Mouse (Mus musculus) hindbrain, embryonic 11.5 days (tissue): Measurements from ENCODE around the gene Prkca. TPM values are rescaled to one million over a fixed set of nuclear protein-coding genes. Genes with fewer than 3 reads are reported as not detected.

Source experiments
- ATAC-seq: fragments of 200-750 bp; cut with Nextera tagmentation; 2 replicates; pipeline ENCODE4 v1.8.0; 2017; ENCODE audit warnings: mild to moderate bottlenecking, moderate TSS enrichment, moderate library complexity; ENCODE audit not compliant: low FRiP score
- DNase-seq: peaks from one replicate; pipeline ENCODE4 v3.0.0-alpha.2; 2015; ENCODE audit warnings: low spot score
- H3K27ac ChIP-seq: fragments of 300-500 bp; sonication (generic); 2 replicates; pipeline ENCODE4 v1.5.1; 2014; ENCODE audit warnings: mild to moderate bottlenecking, low read depth, low read length
- H3K27me3 ChIP-seq: fragments of 300-500 bp; sonication (generic); 2 replicates; pipeline ENCODE4 v1.6.1; 2014; ENCODE audit warnings: mild to moderate bottlenecking, low read length, moderate library complexity, mixed read lengths; ENCODE audit not compliant: control insufficient read depth, insufficient read depth
- H3K36me3 ChIP-seq: fragments of 300-500 bp; sonication (generic); 2 replicates; pipeline ENCODE4 v1.6.1; 2014; ENCODE audit warnings: mild to moderate bottlenecking, low read length, moderate library complexity, mixed read lengths; ENCODE audit not compliant: control insufficient read depth, insufficient read depth
- H3K4me1 ChIP-seq: fragments of 300-500 bp; sonication (generic); replicated peaks from 2 replicates; pipeline ENCODE4 v1.6.1; 2014; ENCODE audit warnings: low read length, mixed read lengths; ENCODE audit not compliant: control insufficient read depth, insufficient read depth
- H3K4me2 ChIP-seq: fragments of 300-500 bp; sonication (generic); replicated peaks from 2 replicates; pipeline ENCODE4 v1.6.1; 2014; ENCODE audit warnings: mild to moderate bottlenecking, low read depth, low read length
- H3K4me3 ChIP-seq: fragments of 300-500 bp; sonication (generic); 2 replicates; pipeline ENCODE4 v1.5.1; 2014; ENCODE audit warnings: low read depth, low read length
- H3K9ac ChIP-seq: fragments of 300-500 bp; sonication (generic); 2 replicates; pipeline ENCODE4 v1.6.1; 2014; ENCODE audit warnings: low read depth, low read length
- H3K9me3 ChIP-seq: fragments of 300-500 bp; sonication (generic); 2 replicates; pipeline ENCODE4 v1.6.1; 2016; ENCODE audit warnings: low read length; ENCODE audit not compliant: control insufficient read depth
- WGBS: fragments of 180-500 bp; shearing (Covaris S2); extraction: QIAGEN DNeasy Blood & Tissue Kit; methylation state at CpG from one replicate; pipeline ENCODE4 v1.1.7; 2014; 5-methylcytosine and 5-hydroxymethylcytosine counted together
- polyA plus RNA-seq: library from polyadenylated mRNA; unstranded; fragments of >200 nt; fragmentation: Nextera tagmentation; extraction: Ambion mirVana; gene quantifications from 2 replicates; pipeline ENCODE4 v1.2.1, GENCODE M21; 2014

Prkca gene
- polyA plus RNA-seq, 1 experiment from 2014 or later = 4.1 TPM

- WGBS = 86% methylated on average over 10 of the region's 10 CpGs
- Histone ChIP-seq H3K4me1 (no peaks in the 10 kb centered on the region), H3K36me3 (no peaks in the 10 kb centered on the region), H3K4me2 (no peak overlapping the region), H3K27ac (no peak overlapping the region), H3K9me3 (no peaks in the 10 kb centered on the region), H3K4me3 (no peak overlapping the region), H3K27me3 (no peaks in the 10 kb centered on the region), H3K9ac (no peak overlapping the region)
- ATAC-seq (no peak), DNase-seq (no peak)
Observed at GRCm38 (mm10) chr11:108299913-108300312, 43.8 kb downstream of the Prkca start.

- H3K4me3 ChIP-seq = no peak overlapping the region
- no peak for ATAC-seq
- no peaks in the 10 kb centered on the region for H3K36me3 ChIP-seq
- no peaks in the 10 kb centered on the region for H3K9me3 ChIP-seq
- H3K27me3 ChIP-seq = no peaks in the 10 kb centered on the region
- H3K27ac ChIP-seq = no peak overlapping the region
- H3K4me2 ChIP-seq = no peak overlapping the region
- no peak overlapping the region for H3K9ac ChIP-seq
- no peaks in the 10 kb centered on the region for H3K4me1 ChIP-seq
- WGBS = 69% methylated on average over 8 of the region's 8 CpGs
- DNase-seq = no peak
Observed at GRCm38 (mm10) chr11:108297956-108298355, 45.8 kb downstream of the Prkca start.

GRCm38 (mm10) chr11:108295373-108295772, 48.4 kb downstream of the Prkca start:
- H3K4me2 ChIP-seq = no peak overlapping the region
- DNase-seq = no peak
- no peak overlapping the region for H3K4me3 ChIP-seq
- H3K36me3 ChIP-seq = no peaks in the 10 kb centered on the region
- no peaks in the 10 kb centered on the region for H3K27me3 ChIP-seq
- ATAC-seq = no peak
- H3K9ac ChIP-seq = no peak overlapping the region
- H3K4me1 ChIP-seq = no peaks in the 10 kb centered on the region
- no peaks in the 10 kb centered on the region for H3K9me3 ChIP-seq
- H3K27ac ChIP-seq = no peak overlapping the region

GRCm38 (mm10) chr11:108294305-108294813, 49.4 kb downstream of the Prkca start:
- Histone ChIP-seq H3K27ac (no peak overlapping the region), H3K4me3 (no peak overlapping the region), H3K27me3 (no peaks in the 10 kb centered on the region), H3K4me2 (no peak overlapping the region), H3K36me3 (no peaks in the 10 kb centered on the region), H3K9ac (no peak overlapping the region), H3K9me3 (no peaks in the 10 kb centered on the region), H3K4me1 (no peaks in the 10 kb centered on the region)
- 92% methylated on average over 12 of the region's 12 CpGs for whole genome bisulfite sequencing
- ATAC-seq (no peak), DNase-seq (no peak)

- Histone ChIP-seq H3K27me3 (no peaks in the 10 kb centered on the region), H3K4me1 (no peaks in the 10 kb centered on the region), H3K4me3 (no peak overlapping the region), H3K36me3 (no peaks in the 10 kb centered on the region), H3K9ac (no peak overlapping the region), H3K9me3 (no peaks in the 10 kb centered on the region), H3K4me2 (no peak overlapping the region), H3K27ac (no peak overlapping the region)
- 71% methylated on average over 3 of the region's 3 CpGs for WGBS
- ATAC-seq (no peak), DNase-seq (no peak)
Observed at GRCm38 (mm10) chr11:108293843-108294242, 49.9 kb downstream of the Prkca start.

- Histone ChIP-seq H3K9me3 (no peaks in the 10 kb centered on the region), H3K4me3 (no peak overlapping the region), H3K36me3 (no peaks in the 10 kb centered on the region), H3K9ac (no peak overlapping the region), H3K4me1 (no peaks in the 10 kb centered on the region), H3K27me3 (no peaks in the 10 kb centered on the region), H3K4me2 (no peak overlapping the region), H3K27ac (no peak overlapping the region)
- DNase-seq (no peak), ATAC-seq (no peak)
- 92% methylated on average over 5 of the region's 5 CpGs for WGBS
Observed at GRCm38 (mm10) chr11:108289192-108289591, 54.5 kb downstream of the Prkca start.

GRCm38 (mm10) chr11:108287321-108287720, 56.4 kb downstream of the Prkca start:
- H3K9ac ChIP-seq = no peak overlapping the region
- no peak for ATAC-seq
- 69% methylated on average over 2 of the region's 2 CpGs for WGBS
- H3K27me3 ChIP-seq = no peaks in the 10 kb centered on the region
- H3K36me3 ChIP-seq = no peaks in the 10 kb centered on the region
- no peak overlapping the region for H3K4me3 ChIP-seq
- DNase-seq = no peak
- no peaks in the 10 kb centered on the region for H3K9me3 ChIP-seq
- H3K4me1 ChIP-seq = no peaks in the 10 kb centered on the region
- H3K4me2 ChIP-seq = no peak overlapping the region
- no peak overlapping the region for H3K27ac ChIP-seq

GRCm38 (mm10) chr11:108285046-108285445, 58.7 kb downstream of the Prkca start:
- WGBS = 42% methylated on average over 5 of the region's 5 CpGs
- H3K4me1 ChIP-seq = no peaks in the 10 kb centered on the region
- H3K4me3 ChIP-seq = no peak overlapping the region

GRCm38 (mm10) chr11:108282850-108283459, 60.8 kb downstream of the Prkca start:
- H3K27me3 ChIP-seq = no peaks in the 10 kb centered on the region
- ATAC-seq = no peak
- no peak for DNase-seq
- WGBS = 100% methylated on average over 1 of the region's 1 CpGs
- no peak overlapping the region for H3K9ac ChIP-seq
- H3K27ac ChIP-seq = no peak overlapping the region
- H3K4me1 ChIP-seq = no peaks in the 10 kb centered on the region
- no peaks in the 10 kb centered on the region for H3K9me3 ChIP-seq
- no peaks in the 10 kb centered on the region for H3K36me3 ChIP-seq
- H3K4me2 ChIP-seq = no peak overlapping the region
- no peak overlapping the region for H3K4me3 ChIP-seq

More at GRCm38 (mm10) chr11:108285046-108285445, 58.7 kb downstream of the Prkca start:
- no peaks in the 10 kb centered on the region for H3K9me3 ChIP-seq
- H3K36me3 ChIP-seq = no peaks in the 10 kb centered on the region
- no peaks in the 10 kb centered on the region for H3K27me3 ChIP-seq
- ATAC-seq (no peak), DNase-seq (no peak)
- H3K9ac ChIP-seq = no peak overlapping the region
- no peak overlapping the region for H3K4me2 ChIP-seq
- no peak overlapping the region for H3K27ac ChIP-seq
